Mouse (Mus musculus) lung, embryonic 15.5 days (tissue): Measurements from ENCODE around the gene Gm21663. TPM values are rescaled to one million over a fixed set of nuclear protein-coding genes. Genes with fewer than 3 reads are reported as not detected.
"Not testable (repeated sequence)": the region's sequence is repeated elsewhere in the genome, so short reads cannot be mapped to it uniquely, and the experiment has no call there.

Experiments
- ATAC-seq: fragments of 200-750 bp; cut with Nextera tagmentation; 2 replicates; pipeline ENCODE4 v1.8.0; 2017; ENCODE audit warnings: moderate number of reproducible peaks, borderline replicate concordance; ENCODE audit not compliant: low FRiP score, low TSS enrichment; ENCODE audit errors: extremely low read depth
- H3K27ac ChIP-seq: fragments of 300-500 bp; sonication (generic); 2 replicates; pipeline ENCODE4 v1.5.1; 2015; ENCODE audit warnings: moderate library complexity, mild to moderate bottlenecking, inconsistent platforms
- H3K27me3 ChIP-seq: fragments of 300-500 bp; sonication (generic); 2 replicates; pipeline ENCODE4 v1.6.1; 2015; ENCODE audit warnings: inconsistent platforms
- H3K36me3 ChIP-seq: fragments of 300-500 bp; sonication (generic); 2 replicates; pipeline ENCODE4 v1.6.1; 2015; ENCODE audit warnings: inconsistent platforms
- H3K4me1 ChIP-seq: fragments of 300-500 bp; sonication (generic); 2 replicates; pipeline ENCODE4 v1.6.1; 2015; ENCODE audit warnings: inconsistent platforms
- H3K4me2 ChIP-seq: fragments of 300-500 bp; sonication (generic); 2 replicates; pipeline ENCODE4 v1.6.1; 2015; ENCODE audit warnings: inconsistent platforms, mild to moderate bottlenecking, moderate library complexity
- H3K4me3 ChIP-seq: fragments of 300-500 bp; sonication (generic); 2 replicates; pipeline ENCODE4 v1.5.1; 2015; ENCODE audit warnings: mild to moderate bottlenecking, inconsistent platforms
- H3K9ac ChIP-seq: fragments of 300-500 bp; sonication (generic); 2 replicates; pipeline ENCODE4 v1.6.1; 2015; ENCODE audit warnings: inconsistent platforms
- H3K9me3 ChIP-seq: fragments of 300-500 bp; sonication (generic); 2 replicates; pipeline ENCODE4 v1.6.1; 2016; ENCODE audit warnings: inconsistent platforms
- WGBS: fragments of 180-500 bp; shearing (Covaris S2); methylation state at CpG from one replicate; pipeline ENCODE4 v1.1.7; 2015; 5-methylcytosine and 5-hydroxymethylcytosine counted together
- polyA plus RNA-seq: library from polyadenylated mRNA; unstranded; fragments of >200 nt; fragmentation: Nextera tagmentation; extraction: Ambion mirVana; gene quantifications from 2 replicates; pipeline ENCODE4 v1.2.1, GENCODE M21; 2015

Gene Gm21663
- not detected in 2 replicates for polyA plus RNA-seq

GRCm38 (mm10) chr5:25942281-25942680 lies at the start of gene Gm21663:
TSS of gene Gm21663 (minus strand) at chr5:25942381.
- not testable (repeated sequence) for H3K4me2 ChIP-seq, H3K4me1 ChIP-seq, H3K9me3 ChIP-seq, H3K27ac ChIP-seq, H3K27me3 ChIP-seq, H3K36me3 ChIP-seq, ATAC-seq, H3K9ac ChIP-seq, H3K4me3 ChIP-seq
- 46% methylated on average over 2 of the region's 2 CpGs for WGBS

DNA sequence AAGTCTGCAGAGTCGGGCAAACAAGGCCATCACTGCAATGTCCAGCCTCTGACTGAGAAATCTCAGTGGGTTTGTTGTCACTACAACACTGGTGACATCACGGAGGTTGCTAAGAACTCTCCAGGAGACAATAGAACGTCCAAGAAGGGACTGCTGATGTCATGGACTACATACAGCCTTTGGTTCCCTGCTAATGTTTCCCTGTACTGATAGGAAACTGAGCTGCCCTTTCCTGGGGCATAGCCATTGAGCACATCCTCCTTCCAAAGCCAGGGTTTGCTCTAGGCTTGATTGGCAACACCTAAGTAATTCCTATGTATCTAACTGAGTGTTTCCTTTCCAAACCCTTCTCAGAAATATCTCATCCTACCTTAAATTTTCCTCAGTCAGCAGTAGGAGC lies 46.4 kb upstream of the Gm21663 start, which contains the start of gene Gm21698:
TSS of gene Gm21698 (minus strand) at position 101 of the 400 bp plus-strand sequence.
- no CpG with 5 or more reads among the region's 3 CpGs for WGBS
- not testable (repeated sequence) for H3K4me2 ChIP-seq, ATAC-seq, H3K9me3 ChIP-seq, H3K27me3 ChIP-seq, H3K36me3 ChIP-seq, H3K27ac ChIP-seq, H3K9ac ChIP-seq, H3K4me1 ChIP-seq, H3K4me3 ChIP-seq

- not testable (repeated sequence) for H3K4me2 ChIP-seq, H3K4me1 ChIP-seq, ATAC-seq, H3K4me3 ChIP-seq, H3K9ac ChIP-seq, H3K27ac ChIP-seq, H3K9me3 ChIP-seq, H3K36me3 ChIP-seq, H3K27me3 ChIP-seq
- no CpG with 5 or more reads among the region's 2 CpGs for WGBS
Measured at GRCm38 (mm10) chr5:25972563-25972962, 30.4 kb upstream of the Gm21663 start, which contains the start of gene Gm21680. TSS of gene Gm21680 (minus strand) at chr5:25972663.

- WGBS, result 48% methylated on average over 17 of the region's 17 CpGs
Measured at GRCm38 (mm10) chr5:25957050-25957449, 14.9 kb upstream of the Gm21663 start.

DNA sequence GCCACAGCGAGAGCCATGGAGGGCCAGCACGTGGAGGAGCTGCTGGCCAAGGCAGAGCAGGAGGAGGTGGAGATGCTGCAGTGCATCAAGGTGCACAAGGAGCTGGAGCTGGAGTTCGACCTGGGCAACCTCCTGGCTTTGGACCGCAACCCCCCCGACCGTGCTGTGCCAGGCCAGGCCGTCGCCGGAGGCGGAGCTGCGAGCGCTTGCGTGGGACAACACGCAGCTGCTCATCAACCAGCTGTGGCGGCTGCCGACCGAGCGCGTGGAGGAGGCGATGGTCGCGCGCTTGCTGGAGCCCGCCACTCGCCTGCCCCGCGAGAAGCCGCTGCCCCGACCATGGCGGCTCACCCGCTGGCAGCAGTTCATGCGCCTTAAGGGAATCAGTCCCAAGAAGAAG lies 14.4 kb upstream of the Gm21663 start:
- 18% methylated on average over 32 of the region's 32 CpGs for WGBS
- not testable (repeated sequence) for H3K27me3 ChIP-seq, H3K4me2 ChIP-seq, H3K27ac ChIP-seq, H3K9ac ChIP-seq, H3K36me3 ChIP-seq, H3K4me3 ChIP-seq, H3K4me1 ChIP-seq, H3K9me3 ChIP-seq, ATAC-seq

More at GRCm38 (mm10) chr5:25957050-25957449, 14.9 kb upstream of the Gm21663 start:
- H3K9me3 ChIP-seq, H3K27ac ChIP-seq, H3K36me3 ChIP-seq, H3K4me1 ChIP-seq, H3K4me3 ChIP-seq, H3K4me2 ChIP-seq, H3K27me3 ChIP-seq, H3K9ac ChIP-seq, ATAC-seq: not testable (repeated sequence)

DNA sequence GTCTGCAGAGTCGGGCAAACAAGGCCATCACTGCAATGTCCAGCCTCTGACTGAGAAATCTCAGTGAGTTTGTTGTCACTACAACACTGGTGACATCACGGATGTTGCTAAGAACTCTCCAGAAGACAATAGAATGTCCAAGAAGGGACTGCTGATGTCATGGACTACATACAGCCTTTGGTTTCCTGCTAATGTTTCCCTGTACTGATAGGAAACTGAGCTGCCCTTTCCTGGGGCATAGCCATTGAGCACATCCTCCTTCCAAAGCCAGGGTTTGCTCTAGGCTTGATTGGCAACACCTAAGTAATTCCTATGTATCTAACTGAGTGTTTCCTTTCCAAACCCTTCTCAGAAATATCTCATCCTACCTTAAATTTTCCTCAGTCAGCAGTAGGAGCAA lies 12.1 kb upstream of the Gm21663 start, which contains the start of gene Gm21671:
TSS of gene Gm21671 (minus strand) at position 101 of the 400 bp plus-strand sequence.
- H3K4me1 ChIP-seq, H3K27ac ChIP-seq, H3K27me3 ChIP-seq, H3K9ac ChIP-seq, H3K4me2 ChIP-seq, H3K4me3 ChIP-seq, H3K9me3 ChIP-seq, ATAC-seq, H3K36me3 ChIP-seq: not testable (repeated sequence)
- WGBS, result 64% methylated on average over 2 of the region's 2 CpGs

DNA sequence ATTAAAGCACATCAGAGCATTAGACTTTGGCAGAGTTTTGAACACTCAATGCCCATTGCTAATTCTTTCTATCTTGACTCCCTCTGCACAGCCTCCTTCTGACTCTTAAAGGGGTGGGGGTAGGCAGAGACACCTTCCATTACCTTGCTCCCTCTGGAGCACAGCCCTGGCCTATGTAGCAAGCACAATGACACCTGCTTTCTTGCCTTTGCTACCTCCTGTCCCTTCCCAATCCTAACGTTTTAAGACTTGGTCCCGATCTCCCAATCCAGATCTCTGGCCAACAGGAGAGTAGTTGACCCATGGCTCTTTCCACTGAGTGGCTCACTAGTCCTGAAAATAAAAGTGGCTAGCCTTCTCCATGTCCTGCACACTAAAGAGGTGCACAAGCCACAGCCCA lies 3.2 kb upstream of the Gm21663 start:
- not testable (repeated sequence) for H3K27me3 ChIP-seq, H3K36me3 ChIP-seq, H3K4me2 ChIP-seq, H3K9ac ChIP-seq, H3K4me1 ChIP-seq, ATAC-seq, H3K4me3 ChIP-seq, H3K27ac ChIP-seq, H3K9me3 ChIP-seq
- WGBS, result 80% methylated on average over 2 of the region's 2 CpGs

- Histone ChIP-seq H3K27me3 (no peaks in the 10 kb centered on the region), H3K27ac (no peak overlapping the region), H3K36me3 (no peaks in the 10 kb centered on the region), H3K4me2 (no peak overlapping the region), H3K4me3 (no peak overlapping the region), H3K9me3 (no peaks in the 10 kb centered on the region), H3K4me1 (no peaks in the 10 kb centered on the region), H3K9ac (no peak overlapping the region)
- WGBS, result 55% methylated on average over 1 of the region's 1 CpGs
- no peak for ATAC-seq
Measured at GRCm38 (mm10) chr5:25891321-25891720, 50.9 kb downstream of the Gm21663 start.

DNA sequence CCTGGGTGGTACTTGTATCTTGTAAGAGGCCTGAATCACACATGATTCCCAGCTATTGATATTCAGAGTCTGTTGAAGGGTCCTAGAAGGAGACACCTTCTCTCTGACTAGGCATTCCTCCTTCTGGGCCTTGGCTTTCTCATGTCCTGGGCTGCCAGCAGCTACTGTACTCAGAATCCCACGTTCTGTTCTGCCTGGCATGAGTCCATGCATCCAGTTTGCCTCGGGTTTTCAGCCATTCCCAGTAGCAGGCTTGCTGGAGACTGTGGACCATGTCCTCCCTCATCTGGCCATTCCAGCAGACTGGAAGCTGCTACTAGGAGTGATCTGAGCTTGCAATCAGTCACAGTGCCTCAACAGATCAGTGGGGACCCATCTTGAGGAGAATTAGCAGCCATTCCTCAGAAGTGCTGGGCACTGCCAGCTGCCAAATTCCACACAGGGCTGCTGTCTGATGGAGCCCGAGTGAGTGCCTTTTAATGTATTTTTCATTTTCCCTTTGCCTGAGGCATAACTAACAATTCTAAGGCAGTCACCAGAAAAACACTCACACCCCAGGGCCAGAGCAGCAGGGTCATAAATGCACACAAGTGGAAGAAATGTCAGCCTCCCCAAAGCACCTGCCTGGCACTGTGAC lies 52.3 kb downstream of the Gm21663 start:
- WGBS, result 34% methylated on average over 3 of the region's 3 CpGs

DNA sequence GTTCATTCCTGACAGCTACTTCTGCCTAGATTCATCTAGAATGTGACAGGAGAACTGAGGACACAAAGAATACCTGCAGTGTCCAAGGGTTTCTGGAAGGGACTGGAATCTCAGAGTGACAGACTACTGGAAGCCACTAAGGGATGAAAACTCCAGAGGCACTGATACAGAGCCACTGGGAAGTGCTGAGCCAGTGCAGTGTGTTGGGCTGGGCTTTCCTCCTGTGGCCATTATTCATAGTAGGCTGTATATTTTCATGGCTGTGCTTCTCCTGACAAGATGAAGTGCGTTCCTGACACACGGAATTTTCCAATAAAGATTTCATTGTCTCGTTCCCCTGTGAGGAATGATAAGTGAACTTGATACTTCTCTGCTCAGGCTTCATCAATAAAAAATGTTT lies 55.5 kb downstream of the Gm21663 start:
- Histone ChIP-seq H3K4me1 (no peaks in the 10 kb centered on the region), H3K4me2 (no peak overlapping the region), H3K9me3 (peaks cover 3% of the 10 kb centered on the region; the same call in 1 of the 2 replicates), H3K27ac (no peak overlapping the region), H3K9ac (no peak overlapping the region), H3K4me3 (no peak overlapping the region), H3K27me3 (no peaks in the 10 kb centered on the region), H3K36me3 (no peaks in the 10 kb centered on the region)
- WGBS, result 58% methylated on average over 3 of the region's 3 CpGs
- ATAC-seq, result no peak

More for the DNA sequence above, 52.3 kb downstream of the Gm21663 start:
- Histone ChIP-seq H3K4me1 (no peaks in the 10 kb centered on the region), H3K36me3 (no peaks in the 10 kb centered on the region), H3K9ac (no peak overlapping the region), H3K4me2 (no peak overlapping the region), H3K27ac (no peak overlapping the region), H3K27me3 (no peaks in the 10 kb centered on the region), H3K4me3 (no peak overlapping the region), H3K9me3 (peaks cover 3% of the 10 kb centered on the region; the same call in 1 of the 2 replicates)
- no peak for ATAC-seq
